Mouse (Mus musculus): ENCODE measurements around the gene Cck. TPM values are rescaled to one million over a fixed set of nuclear protein-coding genes. Genes with fewer than 3 reads are reported as not detected.

Cck gene
- polyA plus RNA-seq (2012; rRNA removed; ENCODE audit: low replicate concordance), result 10.4 and 16.9 TPM in 2 replicates

GRCm38 (mm10) chr9:121495529-121495928 lies at the start of gene Cck:
TSS of gene Cck (minus strand) at chr9:121495694.

Other genes with a start within 250 kb of the Cck start
- 2.2 TPM in 2 replicates for gene Ulk4, start 218.5 kb downstream of the Cck start, polyA plus RNA-seq (2012; rRNA removed; ENCODE audit: low replicate concordance)
- gene Trak1, start 198.2 kb downstream of the Cck start, polyA plus RNA-seq (2012; rRNA removed; ENCODE audit: low replicate concordance), result 94.5 and 119 TPM in 2 replicates
- 0.75 and 2.3 TPM in 2 replicates for gene Lyzl4, start 146.4 kb upstream of the Cck start, polyA plus RNA-seq (2012; rRNA removed; ENCODE audit: low replicate concordance)
- 8.6 and 16.1 TPM in 2 replicates for gene Vipr1, start 147.0 kb upstream of the Cck start, polyA plus RNA-seq (2012; rRNA removed; ENCODE audit: low replicate concordance)
- gene Sec22c, start 209.8 kb upstream of the Cck start, polyA plus RNA-seq (2012; rRNA removed; ENCODE audit: low replicate concordance), result 9.8 and 12.9 TPM in 2 replicates
- gene Ss18l2, start 214.6 kb upstream of the Cck start, polyA plus RNA-seq (2012; rRNA removed; ENCODE audit: low replicate concordance), result 20.8 and 39.2 TPM in 2 replicates
- 41.7 and 70.3 TPM in 2 replicates for gene Nktr, start 223.5 kb upstream of the Cck start, polyA plus RNA-seq (2012; rRNA removed; ENCODE audit: low replicate concordance)